Mouse (Mus musculus) C2C12 (cell line): Measurements from ENCODE around the gene Adamts17. TPM values are rescaled to one million over a fixed set of nuclear protein-coding genes. Genes with fewer than 3 reads are reported as not detected.

Experiments
- H3K27me3 ChIP-seq: one replicate; pipeline ENCODE4 v1.6.1; 2011; ENCODE audit not compliant: control insufficient read depth, insufficient read depth, insufficient read length
- H3K36me3 ChIP-seq: one replicate; pipeline ENCODE4 v1.6.1; 2011; ENCODE audit not compliant: control insufficient read depth, insufficient read depth
- H3K4me3 ChIP-seq: one replicate; pipeline ENCODE4 v1.5.1; 2011; ENCODE audit warnings: mild to moderate bottlenecking, control low read depth; ENCODE audit not compliant: poor library complexity, insufficient read depth, severe bottlenecking
- H3K79me2 ChIP-seq: one replicate; pipeline ENCODE4 v1.6.1; 2011; ENCODE audit not compliant: control insufficient read depth, insufficient read depth
- H3K79me3 ChIP-seq: one replicate; pipeline ENCODE4 v1.6.1; 2011; ENCODE audit warnings: low read depth, control low read depth
- H3ac ChIP-seq: one replicate; pipeline ENCODE3; 2011; ENCODE audit warnings: low read depth; ENCODE audit not compliant: control insufficient read depth, insufficient read length
- CEBPB ChIP-seq: IDR thresholded peaks from one replicate; pipeline ENCODE4 v1.6.1; 2011; ENCODE audit warnings: low read depth, mild to moderate bottlenecking, control low read depth, moderate library complexity
- CTCF ChIP-seq: IDR thresholded peaks from one replicate; pipeline ENCODE4 v1.5.1; 2011; ENCODE audit not compliant: control insufficient read depth, insufficient read depth, insufficient read length
- FOSL1 ChIP-seq: IDR thresholded peaks from one replicate; pipeline ENCODE4 v1.8.0; 2011; ENCODE audit warnings: mild to moderate bottlenecking, low read length; ENCODE audit not compliant: poor library complexity, insufficient read depth, severe bottlenecking
- MAX ChIP-seq: IDR thresholded peaks from one replicate; pipeline ENCODE4 v1.6.1; 2011; ENCODE audit warnings: mild to moderate bottlenecking, control low read depth
- MYOD1 ChIP-seq: IDR thresholded peaks from one replicate; pipeline ENCODE4 v1.6.1; 2011; ENCODE audit warnings: low read depth; ENCODE audit not compliant: control insufficient read depth, insufficient read length
- MYOG ChIP-seq: IDR thresholded peaks from one replicate; pipeline ENCODE4 v1.6.1; 2011; ENCODE audit not compliant: control insufficient read depth, insufficient read length; ENCODE audit errors: extremely low read depth
- USF1 ChIP-seq: IDR thresholded peaks from one replicate; pipeline ENCODE4 v1.6.1; 2011; ENCODE audit warnings: low read depth, mild to moderate bottlenecking, control low read depth, moderate library complexity
- long read RNA-seq, 2 experiments: library from polyadenylated mRNA; unstranded; transcript quantifications; one replicate each; pipeline ENCODE4 v2.0.0; 2019 to 2020
- polyA plus RNA-seq: library from polyadenylated mRNA; unstranded; fragments of >200 nt; fragmentation: generic; extraction: Trizol; gene quantifications from one replicate; pipeline ENCODE4 v1.2.1, GENCODE M21; 2012; ENCODE audit warnings: missing spikeins

The Adamts17 gene
- 0.04 TPM for polyA plus RNA-seq
- long read RNA-seq, experiment 1: 0 reads
- long read RNA-seq, experiment 2: 0 reads

GRCm38 (mm10) chr7:66839463-66840007 lies at the start of gene Adamts17:
Adamts17 (plus strand) TSS chr7:66839735.
- H3K4me3 ChIP-seq: peak within 1 kb of the TSS; percentile 6
- peak within 1 kb of the TSS; percentile 44 for H3ac ChIP-seq
- H3K79me3 ChIP-seq: no peaks in the 10 kb centered on the region
- no peaks in the 10 kb centered on the region for H3K79me2 ChIP-seq
- TF ChIP-seq MYOG (no peak), CTCF (peak; percentile 89), USF1 (peak; percentile 13), MAX (peak; percentile 95)
- peaks cover 15% of the 10 kb centered on the region for H3K27me3 ChIP-seq
- no peaks in the 10 kb centered on the region for H3K36me3 ChIP-seq

GRCm38 (mm10) chr7:66789860-66790748 lies 49.4 kb upstream of the Adamts17 start:
- Histone ChIP-seq H3ac (no peak overlapping the region), H3K27me3 (no peaks in the 10 kb centered on the region), H3K36me3 (no peaks in the 10 kb centered on the region), H3K79me3 (no peaks in the 10 kb centered on the region), H3K79me2 (no peaks in the 10 kb centered on the region), H3K4me3 (no peak overlapping the region)
- TF ChIP-seq MYOD1 (no peak), MYOG (no peak), FOSL1 (no peak), MAX (no peak)

GRCm38 (mm10) chr7:66791022-66791421 lies 48.5 kb upstream of the Adamts17 start:
- H3K27me3 ChIP-seq: no peaks in the 10 kb centered on the region
- H3ac ChIP-seq: no peak overlapping the region
- H3K79me2 ChIP-seq: no peaks in the 10 kb centered on the region
- no peaks in the 10 kb centered on the region for H3K79me3 ChIP-seq
- H3K36me3 ChIP-seq: no peaks in the 10 kb centered on the region
- no peak for TF ChIP-seq CTCF
- no peak for TF ChIP-seq FOSL1
- no peak for TF ChIP-seq USF1
- TF ChIP-seq MYOD1: no peak
- no peak for TF ChIP-seq CEBPB
- TF ChIP-seq MYOG: no peak
- TF ChIP-seq MAX: no peak
- no peak overlapping the region for H3K4me3 ChIP-seq

- Histone ChIP-seq H3K27me3 (no peaks in the 10 kb centered on the region), H3K4me3 (no peak overlapping the region), H3K79me3 (no peaks in the 10 kb centered on the region), H3K79me2 (no peaks in the 10 kb centered on the region), H3ac (no peak overlapping the region), H3K36me3 (no peaks in the 10 kb centered on the region)
- TF ChIP-seq USF1: no peak
- no peak for TF ChIP-seq FOSL1
- no peak for TF ChIP-seq MAX
- TF ChIP-seq CEBPB: no peak
- no peak for TF ChIP-seq MYOG
- no peak for TF ChIP-seq MYOD1
- no peak for TF ChIP-seq CTCF
Measured at GRCm38 (mm10) chr7:66796909-66797308, 42.6 kb upstream of the Adamts17 start.

- no peaks in the 10 kb centered on the region for H3K27me3 ChIP-seq
Measured at GRCm38 (mm10) chr7:66797345-66797744, 42.2 kb upstream of the Adamts17 start.

GRCm38 (mm10) chr7:66798826-66799225 lies 40.7 kb upstream of the Adamts17 start:
- H3K36me3 ChIP-seq: no peaks in the 10 kb centered on the region
- H3K4me3 ChIP-seq: no peak overlapping the region
- no peak for TF ChIP-seq MYOG
- no peak for TF ChIP-seq CTCF
- no peak for TF ChIP-seq USF1
- no peak for TF ChIP-seq CEBPB
- TF ChIP-seq MYOD1: no peak
- no peak for TF ChIP-seq MAX
- no peak for TF ChIP-seq FOSL1
- no peak overlapping the region for H3ac ChIP-seq
- no peaks in the 10 kb centered on the region for H3K79me2 ChIP-seq
- H3K27me3 ChIP-seq: no peaks in the 10 kb centered on the region
- H3K79me3 ChIP-seq: no peaks in the 10 kb centered on the region

More at GRCm38 (mm10) chr7:66797345-66797744, 42.2 kb upstream of the Adamts17 start:
- Histone ChIP-seq H3K79me3 (no peaks in the 10 kb centered on the region), H3K36me3 (no peaks in the 10 kb centered on the region), H3K4me3 (no peak overlapping the region), H3K79me2 (no peaks in the 10 kb centered on the region), H3ac (no peak overlapping the region)
- no peak for TF ChIP-seq CTCF
- TF ChIP-seq MYOD1: peak; percentile 48
